Mouse (Mus musculus): ENCODE measurements at regions not wholly inside any gene's neighbourhood (a gene's known extent, or its start where the extent isn't known, plus 50 kb on each side); places are given as distances from the start of the nearest gene placed in this dataset.

DNA sequence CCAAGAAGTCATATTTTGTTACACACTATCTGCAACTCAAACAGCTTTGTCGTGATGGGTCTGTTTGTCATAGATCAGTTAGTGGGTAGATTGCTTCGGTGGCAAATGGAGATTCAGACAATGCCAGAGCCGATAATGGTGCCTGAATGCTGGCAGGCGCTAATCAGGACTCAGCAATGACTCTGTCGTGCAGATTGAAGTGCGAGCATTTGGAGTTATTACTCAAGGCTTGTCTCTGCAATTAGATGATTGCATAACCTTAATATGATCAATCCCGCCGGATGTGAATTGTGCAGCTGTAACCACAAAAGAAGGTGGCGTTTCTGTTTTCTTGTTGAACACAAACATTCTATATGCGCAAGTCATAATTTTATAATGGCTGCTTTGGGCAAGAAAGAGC, 88.8 kb upstream of the Mafb start:
- no peaks in the 10 kb centered on the region for H3K9me3 ChIP-seq
- ATAC-seq (ENCODE audit: low read depth) = no peak
- H3K4me1 ChIP-seq (replicated peaks) = peaks cover 19% of the 10 kb centered on the region
- 70% methylated on average over 10 of the region's 10 CpGs for WGBS
- H3K4me3 ChIP-seq = no peak overlapping the region
- H3K4me2 ChIP-seq = no peak overlapping the region
- peaks cover 36% of the 10 kb centered on the region for H3K27me3 ChIP-seq
- no peak overlapping the region for H3K27ac ChIP-seq (replicated peaks)
- H3K9ac ChIP-seq = no peak overlapping the region
- H3K36me3 ChIP-seq = no peaks in the 10 kb centered on the region

DNA sequence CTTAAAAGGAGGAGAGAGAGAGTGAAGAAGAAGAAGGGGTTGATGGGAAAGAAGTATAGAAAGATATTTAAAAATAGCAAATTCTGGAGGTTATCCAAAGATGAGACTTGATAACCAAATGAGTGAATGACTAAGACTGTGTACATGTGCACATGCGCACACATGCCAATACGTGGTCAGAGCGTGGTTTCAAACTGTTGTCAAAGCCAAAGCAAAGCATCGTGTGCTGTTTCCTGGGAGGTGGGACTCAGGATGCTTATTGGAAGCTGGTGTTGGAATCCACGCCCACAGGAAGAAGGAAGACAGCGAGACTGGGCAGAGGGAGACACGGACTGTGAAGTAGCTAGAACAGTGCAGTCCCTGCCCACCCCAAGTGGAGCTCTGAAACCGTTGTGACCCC, 89.8 kb upstream of the Mafb start:
- no peaks in the 10 kb centered on the region for H3K36me3 ChIP-seq
- H3K27ac ChIP-seq (replicated peaks) = no peak overlapping the region
- H3K4me1 ChIP-seq (replicated peaks) = peaks cover 8% of the 10 kb centered on the region
- 89% methylated on average over 8 of the region's 8 CpGs for WGBS
- no peak overlapping the region for H3K4me2 ChIP-seq
- ATAC-seq (ENCODE audit: low read depth) = no peak
- H3K27me3 ChIP-seq = peaks cover 34% of the 10 kb centered on the region
- H3K9ac ChIP-seq = no peak overlapping the region
- H3K9me3 ChIP-seq = no peaks in the 10 kb centered on the region
- no peak overlapping the region for H3K4me3 ChIP-seq

DNA sequence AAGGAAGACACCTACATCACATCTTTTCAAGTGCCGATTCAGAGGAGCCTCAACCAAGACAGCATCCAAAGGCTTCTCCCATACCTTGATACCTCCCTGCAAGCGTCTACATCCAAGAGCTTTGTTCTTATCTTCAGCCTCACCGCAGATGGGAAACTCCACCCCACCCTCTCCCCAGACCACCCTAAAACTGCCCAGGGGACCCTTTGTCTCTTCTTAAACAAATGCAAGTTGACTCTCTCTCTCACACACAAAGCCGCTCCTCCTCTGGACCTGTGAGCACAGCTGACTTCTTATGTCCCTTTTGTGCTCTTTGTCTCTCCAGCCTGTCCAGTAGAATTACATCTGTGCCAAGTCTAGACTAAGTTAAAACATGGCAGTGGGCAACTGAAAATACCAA, 104.7 kb upstream of the Mafb start:
- H3K9me3 ChIP-seq = no peaks in the 10 kb centered on the region
- peaks cover 33% of the 10 kb centered on the region for H3K27me3 ChIP-seq
- ATAC-seq (ENCODE audit: low read depth) = no peak
- 40% methylated on average over 4 of the region's 4 CpGs for WGBS
- no peaks in the 10 kb centered on the region for H3K36me3 ChIP-seq
- no peak overlapping the region for H3K4me3 ChIP-seq
- no peak overlapping the region for H3K9ac ChIP-seq
- H3K4me2 ChIP-seq = no peak overlapping the region
- no peak overlapping the region for H3K27ac ChIP-seq (replicated peaks)
- H3K4me1 ChIP-seq (replicated peaks) = peaks cover 12% of the 10 kb centered on the region

DNA sequence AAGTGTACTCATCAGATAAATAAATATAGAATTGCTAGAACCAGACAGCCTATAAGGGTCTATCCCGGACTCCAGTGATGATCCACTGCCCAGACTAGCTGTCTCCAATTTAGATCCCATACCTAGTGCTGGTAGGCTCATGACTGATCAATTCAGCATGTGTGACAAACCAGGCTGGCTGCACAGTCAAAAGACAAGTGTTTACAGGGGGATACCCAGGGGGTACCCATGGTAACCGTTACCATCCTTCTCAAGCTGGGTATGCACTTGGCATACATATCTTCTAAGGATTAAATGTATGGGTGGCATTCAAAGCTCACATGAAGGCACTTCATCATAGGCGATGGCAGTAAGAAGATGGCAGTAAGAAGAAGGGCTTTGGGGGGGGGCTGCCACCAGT, 109.3 kb upstream of the Mafb start:
- no peaks in the 10 kb centered on the region for H3K9me3 ChIP-seq
- H3K36me3 ChIP-seq = no peaks in the 10 kb centered on the region
- 85% methylated on average over 3 of the region's 3 CpGs for WGBS
- no peak overlapping the region for H3K9ac ChIP-seq
- no peak overlapping the region for H3K27ac ChIP-seq (replicated peaks)
- H3K4me1 ChIP-seq (replicated peaks) = peaks cover 28% of the 10 kb centered on the region
- no peak overlapping the region for H3K4me2 ChIP-seq
- H3K27me3 ChIP-seq = peaks cover 47% of the 10 kb centered on the region
- no peak for ATAC-seq (ENCODE audit: low read depth)
- no peak overlapping the region for H3K4me3 ChIP-seq

- H3K27ac ChIP-seq (replicated peaks) = no peak overlapping the region
These were observed 112.4 kb upstream of the Mafb start for GRCm38 (mm10) chr2:160479240-160479639.

DNA sequence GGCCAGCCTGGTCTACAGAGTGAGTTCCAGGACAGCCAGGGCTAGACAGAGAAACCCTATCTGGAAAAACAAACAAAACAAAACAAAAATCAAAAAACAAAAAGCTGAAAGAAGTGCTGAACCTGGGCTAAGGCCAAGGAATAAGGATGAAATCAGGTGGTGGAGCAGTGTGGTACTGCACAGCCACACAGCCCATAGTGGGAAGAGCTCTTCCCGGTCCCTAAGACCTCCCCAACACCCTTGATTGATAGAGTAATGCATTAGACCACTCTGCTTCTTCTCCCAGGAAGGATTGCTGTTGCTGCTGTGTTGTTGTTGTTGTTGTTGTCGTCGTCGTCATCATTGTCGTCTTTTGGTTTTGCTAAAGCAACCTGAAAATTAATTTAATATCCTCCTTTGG, 118.2 kb upstream of the Mafb start:
- peaks cover 10% of the 10 kb centered on the region; the same call in 1 of the 2 replicates for H3K4me1 ChIP-seq (replicated peaks)
- no peak overlapping the region for H3K9ac ChIP-seq
- H3K4me2 ChIP-seq = no peak overlapping the region
- H3K4me3 ChIP-seq = no peak overlapping the region
- WGBS = 50% methylated on average over 5 of the region's 5 CpGs
- no peak for ATAC-seq (ENCODE audit: low read depth)
- H3K36me3 ChIP-seq = no peaks in the 10 kb centered on the region
- peaks cover 88% of the 10 kb centered on the region for H3K27me3 ChIP-seq
- H3K9me3 ChIP-seq = no peaks in the 10 kb centered on the region
- 0 out of 2 replicates have a peak overlapping the region, but pooled peaks have one; percentile 5 for H3K27ac ChIP-seq (replicated peaks)

More at GRCm38 (mm10) chr2:160479240-160479639, 112.4 kb upstream of the Mafb start:
- no peak for ATAC-seq (ENCODE audit: low read depth)
- no peaks in the 10 kb centered on the region for H3K36me3 ChIP-seq
- peaks cover 17% of the 10 kb centered on the region; the same call in 1 of the 2 replicates for H3K4me1 ChIP-seq (replicated peaks)
- no peak overlapping the region for H3K4me2 ChIP-seq
- H3K9me3 ChIP-seq = no peaks in the 10 kb centered on the region
- no peak overlapping the region for H3K9ac ChIP-seq
- H3K4me3 ChIP-seq = no peak overlapping the region
- peaks cover 73% of the 10 kb centered on the region for H3K27me3 ChIP-seq
- 62% methylated on average over 7 of the region's 7 CpGs for WGBS

- Histone ChIP-seq H3K27ac (replicated peaks) (no peak overlapping the region), H3K4me2 (no peak overlapping the region), H3K27me3 (peaks cover 88% of the 10 kb centered on the region), H3K9me3 (no peaks in the 10 kb centered on the region), H3K9ac (no peak overlapping the region), H3K4me1 (replicated peaks) (peaks cover 10% of the 10 kb centered on the region; the same call in 1 of the 2 replicates), H3K4me3 (no peak overlapping the region), H3K36me3 (no peaks in the 10 kb centered on the region)
- ATAC-seq (ENCODE audit: low read depth) = peak; percentile 32; the same call in 1 of the 2 replicates
- 18% methylated on average over 5 of the region's 5 CpGs for WGBS
These were observed 118.7 kb upstream of the Mafb start for GRCm38 (mm10) chr2:160485515-160485914.

- Histone ChIP-seq H3K27me3 (peaks cover 99% of the 10 kb centered on the region), H3K4me3 (no peak overlapping the region), H3K9me3 (no peaks in the 10 kb centered on the region), H3K4me1 (replicated peaks) (peaks cover 24% of the 10 kb centered on the region), H3K27ac (replicated peaks) (no peak overlapping the region), H3K4me2 (no peak overlapping the region), H3K36me3 (no peaks in the 10 kb centered on the region), H3K9ac (no peak overlapping the region)
- 37% methylated on average over 1 of the region's 1 CpGs for WGBS
- no peak for ATAC-seq (ENCODE audit: low read depth)
These were observed 132.9 kb upstream of the Mafb start for GRCm38 (mm10) chr2:160499726-160500125.

DNA sequence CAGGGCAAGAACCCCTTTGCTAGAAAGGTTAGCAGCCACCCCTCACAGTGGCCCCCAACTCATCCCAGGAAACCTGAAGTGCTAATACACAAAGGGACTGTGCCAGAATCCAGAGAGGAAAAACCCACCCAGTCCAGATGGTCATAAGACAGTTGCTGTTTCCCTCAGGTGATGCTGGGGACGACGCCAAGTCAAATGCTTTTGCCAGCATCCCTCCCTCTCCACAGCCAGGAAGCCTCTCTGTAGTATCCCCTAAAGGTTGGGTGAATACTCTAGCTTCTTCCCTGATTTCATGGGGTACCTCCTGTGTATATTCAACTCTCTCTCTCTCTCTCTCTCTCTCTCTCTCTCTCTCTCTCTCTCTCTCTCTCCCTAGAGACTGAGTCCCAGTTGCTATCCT, 136.0 kb upstream of the Mafb start:
- H3K27me3 ChIP-seq = peaks cover 99% of the 10 kb centered on the region
- no peak overlapping the region for H3K4me3 ChIP-seq
- no peaks in the 10 kb centered on the region for H3K36me3 ChIP-seq
- H3K4me1 ChIP-seq (replicated peaks) = peaks cover 33% of the 10 kb centered on the region
- 76% methylated on average over 2 of the region's 2 CpGs for whole genome bisulfite sequencing
- H3K27ac ChIP-seq (replicated peaks) = no peak overlapping the region
- H3K9ac ChIP-seq = no peak overlapping the region
- no peak overlapping the region for H3K4me2 ChIP-seq
- no peak for ATAC-seq (ENCODE audit: low read depth)
- no peaks in the 10 kb centered on the region for H3K9me3 ChIP-seq

GRCm38 (mm10) chr2:160503597-160504393, 136.9 kb upstream of the Mafb start:
- no peaks in the 10 kb centered on the region for H3K9me3 ChIP-seq
- H3K9ac ChIP-seq = no peak overlapping the region
- WGBS = 8% methylated on average over 16 of the region's 16 CpGs
- ATAC-seq (ENCODE audit: low read depth) = peak; percentile 54
- no peaks in the 10 kb centered on the region for H3K36me3 ChIP-seq
- no peak overlapping the region for H3K4me3 ChIP-seq
- peaks cover 99% of the 10 kb centered on the region for H3K27me3 ChIP-seq
- no peak overlapping the region for H3K27ac ChIP-seq (replicated peaks)
- peak overlapping the region; percentile 25 for H3K4me2 ChIP-seq
- peaks cover 37% of the 10 kb centered on the region for H3K4me1 ChIP-seq (replicated peaks)

- WGBS = 41% methylated on average over 4 of the region's 4 CpGs
- Histone ChIP-seq H3K27me3 (peaks cover 99% of the 10 kb centered on the region), H3K27ac (replicated peaks) (no peak overlapping the region), H3K4me1 (replicated peaks) (peaks cover 32% of the 10 kb centered on the region), H3K36me3 (no peaks in the 10 kb centered on the region), H3K9ac (no peak overlapping the region), H3K4me3 (no peak overlapping the region), H3K4me2 (no peak overlapping the region; the same call in 1 of the 2 replicates), H3K9me3 (no peaks in the 10 kb centered on the region)
- no peak for ATAC-seq (ENCODE audit: low read depth)
These were observed 137.5 kb upstream of the Mafb start for GRCm38 (mm10) chr2:160504394-160504657.

- no peak for ATAC-seq (ENCODE audit: low read depth)
- no peaks in the 10 kb centered on the region for H3K36me3 ChIP-seq
- H3K27me3 ChIP-seq = peaks cover 99% of the 10 kb centered on the region
- no peaks in the 10 kb centered on the region for H3K9me3 ChIP-seq
- H3K4me1 ChIP-seq (replicated peaks) = peaks cover 28% of the 10 kb centered on the region
- no peak overlapping the region; the same call in 1 of the 2 replicates for H3K27ac ChIP-seq (replicated peaks)
- no peak overlapping the region for H3K4me3 ChIP-seq
- H3K4me2 ChIP-seq = no peak overlapping the region
- 25% methylated on average over 9 of the region's 9 CpGs for WGBS
- no peak overlapping the region for H3K9ac ChIP-seq
These were observed 138.3 kb upstream of the Top1 start for GRCm38 (mm10) chr2:160507371-160507770.
